Mouse (Mus musculus) spleen, adult 2 months (tissue): ENCODE measurements around the gene Cemip2.

Source experiments
- CTCF ChIP-seq: fragments of 200-500 bp; IDR thresholded peaks from 2 replicates; pipeline ENCODE4 v1.5.1; 2011; ENCODE audit warnings: mild to moderate bottlenecking, inconsistent platforms; ENCODE audit not compliant: insufficient read depth, insufficient read length, insufficient replicate concordance; ENCODE audit errors: extremely low read depth
- POLR2A ChIP-seq: fragments of 200-500 bp; IDR thresholded peaks from 2 replicates; pipeline ENCODE4 v1.6.1; 2011; ENCODE audit warnings: low read depth, low read length, inconsistent platforms

DNA sequence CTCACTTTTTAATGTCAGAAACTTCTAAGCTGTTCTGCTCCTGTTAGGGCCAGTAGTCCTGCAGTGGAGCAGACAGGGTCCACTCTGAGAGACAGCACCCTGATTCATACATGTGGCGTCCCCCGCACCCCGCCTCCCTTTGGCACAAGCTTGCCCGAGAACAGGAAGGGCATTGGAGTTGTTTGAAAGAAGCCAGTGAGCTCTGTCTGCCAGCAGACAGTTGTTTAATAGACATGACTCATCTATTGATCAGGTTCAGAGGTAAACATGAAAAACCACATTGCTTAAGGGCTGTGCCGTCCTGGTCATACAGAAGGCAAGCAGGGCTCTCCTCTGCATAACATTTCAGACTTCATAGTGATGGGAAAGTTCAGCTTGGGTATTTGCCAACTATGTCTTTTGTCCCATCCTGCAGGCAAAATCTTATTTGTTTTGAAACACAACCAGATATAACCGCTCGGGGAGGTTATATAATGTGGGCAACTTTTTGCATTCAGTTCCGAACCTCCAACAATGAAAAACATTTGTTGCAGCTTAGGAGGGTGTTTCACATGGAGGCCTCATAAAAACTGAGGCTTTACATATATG is 36.4 kb downstream of the Cemip2 start:
- no peak for TF ChIP-seq POLR2A
- no peak for TF ChIP-seq CTCF
